Mouse (Mus musculus) naive thymus-derived CD4-positive, alpha-beta T cell, adult 2 months (primary cell): Measurements from ENCODE around the gene Actr1a.
A peak's percentile ranks its signal among the peaks of the same experiment; 100 is the strongest.

Experiments used
- DNase-seq: peaks from one replicate; pipeline ENCODE4 v3.0.0-alpha.2; 2011; ENCODE audit warnings: low read depth

The Actr1a gene

DNA sequence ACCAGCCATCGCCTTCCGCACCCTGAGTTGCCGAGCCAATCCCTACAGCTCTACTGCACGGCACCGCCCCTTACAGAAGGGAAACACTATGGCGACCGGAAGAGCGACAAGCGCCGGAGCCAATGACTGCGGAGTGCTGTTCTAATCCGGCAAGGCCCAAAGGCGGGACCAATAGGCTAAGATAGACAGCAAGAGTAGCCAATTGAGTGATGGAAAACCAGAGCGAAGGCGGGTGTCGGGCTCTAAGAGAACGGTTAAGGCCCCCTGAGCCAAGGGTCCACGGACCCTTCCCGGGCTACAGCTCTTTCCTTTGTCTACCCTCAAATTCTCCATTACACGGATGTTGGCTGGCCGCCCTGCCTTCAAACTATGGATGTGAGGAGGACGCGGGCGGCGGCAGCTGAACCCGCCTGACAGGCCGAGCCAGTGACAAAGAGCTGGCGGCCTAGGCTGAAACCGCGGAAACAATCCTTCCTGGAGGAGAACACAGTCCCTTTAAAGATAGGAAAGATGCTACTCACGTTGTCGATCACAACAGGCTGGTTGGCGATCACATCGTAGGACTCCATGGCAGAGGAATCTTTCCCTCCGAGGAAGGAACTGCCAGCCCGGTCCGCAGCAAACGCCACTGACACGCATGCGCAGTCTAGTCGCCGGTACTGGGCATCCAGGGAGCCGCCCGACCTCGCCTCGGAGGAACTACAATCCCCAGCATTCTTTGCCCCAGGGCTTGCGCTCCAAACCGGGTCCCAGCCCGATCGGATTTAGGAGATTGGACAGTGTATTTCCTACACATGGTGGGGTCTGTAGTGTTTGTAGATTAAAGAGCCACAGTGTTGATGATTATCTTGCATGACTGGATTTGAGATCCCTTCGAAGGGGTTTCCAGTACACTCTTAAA is at the start of gene Actr1a:
Actr1a (minus strand) TSS at position 640 of the 901 bp plus-strand sequence.
- peak; percentile 100 for DNase-seq

DNA sequence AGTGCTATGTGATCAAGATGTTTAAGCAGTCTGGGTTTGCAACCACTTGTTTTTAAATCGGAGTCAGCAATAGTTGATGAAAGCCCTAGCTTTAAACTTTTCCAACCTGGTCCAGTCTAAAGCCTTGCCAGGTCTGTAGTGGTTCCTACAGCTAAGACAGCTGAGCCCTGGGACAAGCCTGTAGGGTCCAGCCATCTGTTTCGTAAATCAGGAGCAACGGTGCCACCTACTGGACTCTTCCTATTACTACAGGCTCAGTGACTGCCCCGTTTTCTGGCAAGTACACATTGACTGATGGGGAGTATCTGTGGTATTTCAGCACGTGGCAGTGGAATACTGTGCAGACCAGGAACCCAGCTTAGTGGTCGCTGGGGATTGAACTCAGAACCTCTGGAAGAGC is 48.7 kb upstream of the Actr1a start:
- peak; percentile 80 for DNase-seq

- DNase-seq: no peak
These were observed 48.0 kb upstream of the Actr1a start for GRCm38 (mm10) chr19:46443509-46443908.

DNA sequence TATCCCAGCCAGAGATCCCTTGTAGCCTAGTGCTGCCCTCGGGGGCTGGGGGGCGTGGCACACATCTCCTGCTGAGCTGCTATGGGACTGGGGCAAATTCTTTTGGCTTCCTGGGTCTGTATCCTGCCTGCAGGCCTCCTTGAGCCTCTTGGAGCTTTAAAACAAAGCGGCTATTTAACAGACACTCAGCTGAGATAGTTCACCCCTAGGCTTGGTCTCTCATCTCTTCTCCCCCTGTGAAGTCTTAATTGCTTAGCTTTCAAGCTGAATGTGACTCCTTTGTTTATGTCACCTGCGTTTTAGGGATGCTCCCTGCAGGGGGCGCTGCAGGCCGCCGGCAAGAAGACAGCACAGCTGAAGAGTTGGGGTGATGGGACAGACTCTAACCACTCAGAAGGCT is 39.9 kb upstream of the Actr1a start:
- DNase-seq: peak; percentile 54

- DNase-seq: no peak
These were observed 39.0 kb upstream of the Actr1a start for GRCm38 (mm10) chr19:46434591-46434990.

DNA sequence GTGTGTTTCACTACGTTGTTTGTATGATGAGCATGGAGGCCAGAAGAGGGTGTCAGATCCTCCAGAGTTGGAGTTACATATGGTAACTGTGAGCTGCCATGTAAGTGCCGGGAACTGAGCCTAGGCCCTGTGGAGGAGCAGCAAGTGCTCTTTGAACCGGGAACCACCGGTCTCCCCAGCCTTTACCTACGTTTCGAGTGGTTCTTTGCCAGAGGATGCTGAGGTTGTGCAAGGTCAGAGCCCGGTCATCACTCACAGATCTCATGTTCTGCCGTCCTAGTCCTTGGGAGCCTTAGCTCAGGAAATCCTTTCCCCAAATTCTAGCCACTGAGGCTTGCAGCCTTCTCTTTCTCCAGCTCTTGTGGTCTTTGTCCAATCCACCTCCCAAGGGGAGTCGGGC is 38.6 kb upstream of the Actr1a start:
- no peak for DNase-seq

DNA sequence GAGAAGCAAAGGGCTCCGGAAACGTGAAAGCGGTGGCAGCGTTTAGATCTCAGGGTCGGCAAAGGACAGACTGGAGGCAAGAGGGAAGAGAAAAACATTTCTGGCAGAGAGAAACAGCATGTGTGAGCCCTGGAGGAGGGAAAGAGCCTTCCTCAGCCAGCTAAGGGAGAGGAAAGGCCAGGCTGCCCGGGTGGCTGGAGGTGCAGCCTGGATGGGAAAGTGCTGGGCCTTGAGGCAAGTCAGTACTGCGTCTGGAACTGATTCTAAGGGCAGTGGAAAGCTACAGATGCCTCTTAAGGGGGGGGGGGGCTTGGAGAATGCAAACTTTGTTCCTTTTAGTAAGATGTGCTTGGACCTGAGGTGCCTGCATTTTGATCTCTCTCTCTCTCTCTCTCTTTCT is 38.2 kb upstream of the Actr1a start:
- DNase-seq: no peak

DNA sequence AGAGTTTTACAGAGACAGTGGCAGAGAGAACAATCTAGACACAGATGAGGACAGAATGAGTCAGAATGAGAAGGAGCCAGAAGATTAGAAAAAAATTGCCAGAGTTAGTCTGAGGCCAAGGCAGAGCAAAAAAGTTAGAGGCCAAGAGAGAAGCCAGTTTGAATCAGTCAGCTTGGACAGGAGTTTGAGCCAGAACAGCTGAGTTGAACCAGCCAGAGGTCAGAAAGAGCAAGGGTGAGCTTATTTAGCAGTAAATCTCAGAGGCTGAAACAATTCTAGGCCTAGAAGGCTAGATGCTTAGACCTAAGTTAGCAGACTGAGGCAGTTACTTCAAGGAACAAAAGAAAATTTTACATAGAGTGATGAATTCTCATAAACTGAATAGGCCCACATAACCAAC is 33.7 kb upstream of the Actr1a start:
- DNase-seq: no peak

DNA sequence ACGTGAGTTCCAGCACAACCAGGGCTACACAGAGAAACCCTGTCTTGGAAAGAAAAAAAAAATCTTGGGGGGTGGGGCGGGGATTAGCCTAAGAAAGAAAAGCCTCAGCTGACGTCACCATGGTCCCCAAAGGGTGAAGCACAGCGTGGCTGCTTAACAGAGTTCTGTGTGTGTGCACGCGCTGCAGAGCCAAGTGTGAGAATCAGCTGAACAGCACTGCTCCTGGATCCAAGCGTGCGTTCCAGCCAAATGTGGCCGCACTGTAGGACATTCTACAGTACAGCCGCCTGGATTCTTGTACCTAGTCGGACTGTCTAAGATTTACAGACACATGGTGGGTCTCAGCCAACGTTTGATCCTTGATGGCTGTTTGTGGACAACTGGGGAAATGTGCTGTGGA is 30.9 kb upstream of the Actr1a start:
- no peak for DNase-seq

DNA sequence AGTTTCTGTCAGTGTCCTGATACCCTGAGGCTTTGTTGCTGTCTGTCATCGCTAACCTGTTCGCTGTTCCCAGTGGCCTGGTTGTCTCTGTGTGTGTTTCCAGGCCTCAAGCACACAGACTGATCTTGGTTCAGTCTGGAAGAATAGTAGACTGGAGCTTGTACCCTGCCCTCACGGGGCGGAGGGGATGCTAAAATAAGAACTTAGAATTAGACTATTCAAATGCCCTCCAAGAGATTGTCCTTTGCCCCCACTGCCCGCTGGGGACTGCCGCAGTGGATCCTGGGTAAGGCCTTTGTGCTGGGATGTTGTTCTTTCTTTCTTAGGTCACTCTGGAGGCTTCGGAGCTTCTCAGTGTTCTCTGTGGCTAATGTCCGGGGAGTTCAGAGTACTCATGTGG is 29.7 kb upstream of the Actr1a start:
- DNase-seq: no peak

GRCm38 (mm10) chr19:46422384-46423338 is 27.1 kb upstream of the Actr1a start:
- DNase-seq: no peak

- DNase-seq: no peak
These were observed 24.9 kb upstream of the Actr1a start for GRCm38 (mm10) chr19:46420410-46420809.

- DNase-seq: no peak
These were observed 22.5 kb upstream of the Actr1a start for GRCm38 (mm10) chr19:46418051-46418450.

DNA sequence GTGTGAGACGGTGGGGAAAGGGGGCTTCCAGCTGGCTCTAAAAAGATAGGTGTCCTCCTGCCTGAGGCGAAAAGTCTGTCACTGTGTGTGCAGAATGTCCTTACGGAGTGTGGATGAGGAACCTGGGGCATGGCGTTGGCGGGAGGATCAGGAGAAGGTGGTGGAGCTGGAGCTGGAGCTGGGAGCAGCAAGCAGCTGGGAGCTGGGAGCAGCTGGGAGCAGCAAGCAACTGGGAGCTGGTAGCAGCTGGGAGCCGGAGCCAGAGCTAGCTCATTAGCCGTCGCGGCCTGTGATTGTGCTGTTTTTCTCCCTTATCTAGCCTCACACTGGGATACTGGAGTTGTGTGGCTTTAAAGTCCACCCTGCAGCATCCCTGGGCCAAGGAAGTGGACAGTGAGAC is 20.7 kb upstream of the Actr1a start:
- no peak for DNase-seq

DNA sequence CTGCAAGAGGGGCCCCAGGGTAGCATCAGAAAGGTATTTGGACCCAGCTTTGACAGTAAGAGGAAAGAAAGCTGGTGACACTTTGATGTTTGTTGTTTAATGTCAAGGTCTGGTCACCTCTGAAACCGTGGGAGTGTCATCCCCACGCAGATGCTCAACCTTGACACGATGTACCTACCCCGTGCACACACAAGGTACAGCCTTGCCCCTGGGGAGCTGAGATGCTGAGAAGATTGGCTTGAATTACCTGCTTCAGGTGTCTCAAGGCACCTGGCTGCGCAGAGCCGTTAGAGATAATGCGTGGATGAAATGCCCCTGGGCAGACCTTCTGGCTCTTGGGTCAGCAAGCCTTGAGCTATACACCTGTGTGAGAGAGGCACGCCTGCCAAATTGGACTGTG is 18.9 kb upstream of the Actr1a start:
- DNase-seq: no peak

DNA sequence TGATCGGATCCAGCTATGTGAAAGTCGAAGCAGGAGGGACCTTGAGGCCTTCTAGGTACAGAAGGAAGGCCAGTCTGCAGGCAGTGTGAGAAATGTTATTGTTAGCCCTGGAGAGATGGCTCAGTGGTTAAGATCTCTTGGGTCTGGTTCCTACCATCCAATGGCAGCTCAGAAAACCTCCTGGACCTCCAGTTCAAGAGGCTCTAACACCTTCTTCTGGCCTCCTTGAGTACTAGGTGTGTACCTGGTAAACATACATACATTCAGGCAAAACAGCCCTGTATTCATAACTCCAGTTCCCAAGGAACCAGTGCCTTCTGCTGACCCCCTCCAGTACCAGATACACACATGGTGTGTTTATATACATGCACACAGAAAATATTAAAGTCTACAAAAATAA is 18.4 kb upstream of the Actr1a start:
- DNase-seq: no peak

DNA sequence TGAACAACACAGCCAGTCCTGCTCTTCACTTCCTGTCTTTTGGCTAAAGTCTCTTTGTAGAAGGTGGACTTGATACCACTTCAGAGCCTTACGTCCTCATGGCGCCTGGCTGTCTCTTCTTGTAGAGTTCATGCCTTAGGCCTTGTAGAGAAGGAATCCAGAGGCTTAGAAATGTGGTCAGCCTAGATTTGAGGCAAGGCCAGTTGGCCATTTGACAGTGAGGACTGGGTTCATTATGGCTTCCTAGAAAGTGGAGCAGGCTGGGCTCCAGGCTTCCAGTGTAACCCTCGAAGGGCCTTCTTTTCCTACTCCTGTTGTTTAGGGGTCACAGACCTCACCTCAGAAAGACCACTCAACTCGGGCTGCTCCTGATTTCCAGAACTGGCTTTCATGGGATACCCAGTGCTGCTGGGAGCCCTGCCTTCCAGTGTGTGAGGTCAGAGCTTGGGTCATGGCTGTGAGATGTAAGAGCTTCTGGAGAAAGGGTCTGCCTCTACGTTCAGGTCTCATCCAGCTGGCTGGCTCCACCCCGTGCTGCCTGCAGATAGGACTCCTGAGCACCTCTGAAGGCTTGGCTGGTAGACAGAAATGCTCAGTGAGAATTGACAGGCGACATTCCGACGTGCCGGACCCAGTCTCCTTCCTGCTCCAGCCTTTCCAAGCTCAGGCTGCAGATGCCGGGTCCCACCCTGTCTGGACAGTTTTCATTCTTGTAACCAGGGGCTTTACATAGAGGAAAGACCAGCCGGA is 16.7 kb upstream of the Actr1a start:
- no peak for DNase-seq

GRCm38 (mm10) chr19:46409506-46409905 is 14.0 kb upstream of the Actr1a start:
- DNase-seq: no peak

DNA sequence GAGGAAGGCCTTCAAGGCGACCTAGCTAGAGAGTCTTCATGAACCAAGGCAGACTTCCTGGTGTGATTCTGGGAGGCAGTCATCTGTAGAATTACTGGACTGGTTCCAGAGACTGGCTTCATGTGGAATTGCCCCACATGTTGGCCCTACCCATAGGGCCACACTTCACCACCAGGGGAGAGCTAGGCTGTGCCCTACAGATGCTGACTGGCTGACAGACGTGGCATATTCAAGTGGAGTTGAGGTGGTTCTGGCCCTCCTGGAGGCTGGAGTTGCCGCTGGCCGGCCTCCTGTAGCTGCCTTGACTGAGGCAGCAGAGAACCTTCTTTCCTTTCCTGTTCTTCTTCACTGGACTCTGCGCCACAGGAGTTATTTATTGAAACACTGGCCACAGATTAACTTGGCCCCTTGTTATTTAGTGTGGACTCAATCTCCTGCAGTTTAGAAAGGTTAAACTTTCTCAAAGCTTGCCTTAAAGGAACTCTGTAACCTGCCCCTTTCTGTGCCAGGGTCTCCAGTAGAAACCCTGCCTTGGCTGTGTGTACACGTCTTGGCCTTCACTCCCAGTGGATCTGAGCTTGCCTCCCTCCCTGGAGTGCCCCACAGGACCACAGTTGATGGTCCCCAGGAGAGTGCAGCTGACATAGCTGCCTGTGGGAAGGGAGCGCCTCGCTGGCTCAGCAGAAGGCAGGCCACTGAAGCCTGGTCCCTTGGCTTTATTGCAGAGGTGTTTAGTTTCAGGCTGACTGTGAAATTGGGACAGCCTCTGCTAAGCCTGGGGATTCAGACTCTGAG is 11.2 kb upstream of the Actr1a start:
- DNase-seq: no peak

- no peak for DNase-seq
These were observed 8.5 kb upstream of the Actr1a start for GRCm38 (mm10) chr19:46404030-46404429.

DNA sequence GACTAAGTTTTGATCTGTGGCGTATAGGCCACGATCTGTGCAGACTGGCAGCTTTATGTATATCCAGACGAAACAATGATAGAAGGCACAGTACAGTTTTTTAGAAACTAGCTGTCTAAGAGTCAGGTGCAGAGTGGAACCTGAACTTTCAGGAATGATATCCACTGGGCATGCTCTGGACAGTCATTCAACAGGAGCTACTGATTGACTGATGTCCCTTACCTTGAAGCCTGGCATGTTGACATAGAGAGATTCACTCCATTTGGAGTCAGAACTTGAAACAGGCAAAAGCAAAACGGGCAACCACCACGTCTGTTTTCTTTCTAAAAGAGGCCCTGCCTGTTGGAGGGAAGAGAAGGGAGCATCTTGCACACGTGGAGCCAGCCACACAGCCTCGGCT is 5.0 kb upstream of the Actr1a start:
- no peak for DNase-seq
